Mouse (Mus musculus) limb, embryonic 14.5 days (tissue): ENCODE results near the gene Bcr. TPM values are rescaled to one million over a fixed set of nuclear protein-coding genes. Genes with fewer than 3 reads are reported as not detected.

Experiments
- ATAC-seq: fragments of 200-750 bp; cut with Nextera tagmentation; 2 replicates; pipeline ENCODE4 v1.8.0; 2017; ENCODE audit warnings: low read depth, moderate number of reproducible peaks, moderate TSS enrichment; ENCODE audit not compliant: low FRiP score
- DNase-seq: peaks from one replicate; pipeline ENCODE4 v3.0.0-alpha.2; 2015; ENCODE audit warnings: low spot score
- H3K27ac ChIP-seq: fragments of 300-500 bp; sonication (generic); replicated peaks from 2 replicates; pipeline ENCODE4 v1.5.1; 2014; ENCODE audit warnings: low read depth, mild to moderate bottlenecking, low read length, moderate library complexity, mixed read lengths
- H3K27me3 ChIP-seq: fragments of 300-500 bp; sonication (generic); 2 replicates; pipeline ENCODE4 v1.6.1; 2014; ENCODE audit warnings: low read length, mixed read lengths; ENCODE audit not compliant: control insufficient read depth, insufficient read depth
- H3K36me3 ChIP-seq: fragments of 300-500 bp; sonication (generic); 2 replicates; pipeline ENCODE4 v1.6.1; 2014; ENCODE audit warnings: mild to moderate bottlenecking, low read length, moderate library complexity, mixed read lengths; ENCODE audit not compliant: control insufficient read depth, insufficient read depth
- H3K4me1 ChIP-seq: fragments of 300-500 bp; sonication (generic); 2 replicates; pipeline ENCODE4 v1.6.1; 2014; ENCODE audit warnings: antibody characterized with exemption, low read length, mixed read lengths; ENCODE audit not compliant: control insufficient read depth, insufficient read depth
- H3K4me2 ChIP-seq: fragments of 300-500 bp; sonication (generic); replicated peaks from 2 replicates; pipeline ENCODE4 v1.6.1; 2014; ENCODE audit warnings: low read depth, mild to moderate bottlenecking, low read length, moderate library complexity; ENCODE audit not compliant: severe bottlenecking
- H3K4me3 ChIP-seq: fragments of 300-500 bp; sonication (generic); replicated peaks from 2 replicates; pipeline ENCODE4 v1.5.1; 2014; ENCODE audit warnings: low read length
- H3K9ac ChIP-seq: fragments of 300-500 bp; sonication (generic); 2 replicates; pipeline ENCODE4 v1.6.1; 2014; ENCODE audit warnings: mild to moderate bottlenecking, low read depth, low read length, moderate library complexity; ENCODE audit not compliant: severe bottlenecking
- H3K9me3 ChIP-seq: fragments of 300-500 bp; sonication (generic); 2 replicates; pipeline ENCODE4 v1.6.1; 2016; ENCODE audit warnings: low read length; ENCODE audit not compliant: control insufficient read depth
- POLR2A ChIP-seq: fragments of 200-500 bp; IDR thresholded peaks from 2 replicates; pipeline ENCODE4 v1.8.0; 2012; ENCODE audit warnings: inconsistent platforms, mild to moderate bottlenecking, moderate library complexity, borderline replicate concordance; ENCODE audit not compliant: insufficient read depth, insufficient read length; ENCODE audit errors: extremely low read depth
- WGBS: fragments of 180-500 bp; shearing (Covaris S2); extraction: QIAGEN DNeasy Blood & Tissue Kit; methylation state at CpG from one replicate; pipeline ENCODE4 v1.1.7; 2014; 5-methylcytosine and 5-hydroxymethylcytosine counted together
- polyA plus RNA-seq, 2 experiments: library from polyadenylated mRNA; depleted of rRNA in 1 of 2; stranded (reverse) in 1 of 2; unstranded in 1 of 2; fragments of >200 nt; fragmentation: Nextera tagmentation in 1 of 2; extraction: Ambion mirVana in 1 of 2; gene quantifications; 2 replicates each; pipeline versions ENCODE4 v1.2.1 to v1.2.3; 2012 to 2014

The Bcr gene
- polyA plus RNA-seq, 2 experiments: 10.0 to 26.8 TPM

DNA sequence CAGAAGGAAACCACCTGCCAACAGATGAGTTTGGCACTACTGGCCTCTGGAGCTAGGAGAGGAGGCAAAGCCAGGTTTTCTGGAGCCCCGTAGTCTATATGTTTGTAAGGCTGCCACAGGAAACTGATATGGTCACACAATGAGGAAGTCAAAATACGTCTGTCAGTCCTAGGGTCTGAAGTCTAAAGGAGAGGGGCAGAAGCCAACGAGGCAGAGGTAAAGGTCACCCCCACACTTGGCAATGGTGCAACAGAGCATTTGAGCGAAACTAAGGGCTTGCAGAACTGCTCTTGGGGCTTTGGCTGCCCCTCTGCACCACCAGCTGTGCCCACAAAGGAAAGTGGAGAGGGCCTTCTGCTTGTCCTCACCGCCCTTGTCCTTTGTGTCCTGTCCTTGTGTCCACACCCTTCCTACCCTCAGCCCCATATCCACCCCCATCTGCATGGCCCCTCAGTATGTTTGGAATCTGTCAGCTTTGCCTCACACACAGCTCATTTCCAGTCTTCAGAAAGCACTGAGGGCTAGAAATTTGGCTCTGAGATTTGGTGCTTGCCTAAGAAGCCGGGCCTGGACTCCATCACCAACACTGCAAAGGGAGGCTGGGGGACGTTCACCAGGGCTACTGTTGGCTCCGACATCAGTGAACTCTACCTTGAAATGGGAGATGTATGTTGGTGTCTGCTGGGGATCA lies 127.1 kb downstream of the Bcr start:
- ATAC-seq (no peak), DNase-seq (no peak)
- no peaks in the 10 kb centered on the region for H3K27me3 ChIP-seq
- H3K4me3 ChIP-seq: no peak overlapping the region
- no peak overlapping the region for H3K27ac ChIP-seq
- no peaks in the 10 kb centered on the region for H3K9me3 ChIP-seq
- no peak for TF ChIP-seq POLR2A
- H3K4me2 ChIP-seq: no peak overlapping the region
- 68% methylated on average over 8 of the region's 8 CpGs for WGBS
- peaks cover 21% of the 10 kb centered on the region for H3K36me3 ChIP-seq
- H3K4me1 ChIP-seq: no peaks in the 10 kb centered on the region
- H3K9ac ChIP-seq: no peak overlapping the region

DNA sequence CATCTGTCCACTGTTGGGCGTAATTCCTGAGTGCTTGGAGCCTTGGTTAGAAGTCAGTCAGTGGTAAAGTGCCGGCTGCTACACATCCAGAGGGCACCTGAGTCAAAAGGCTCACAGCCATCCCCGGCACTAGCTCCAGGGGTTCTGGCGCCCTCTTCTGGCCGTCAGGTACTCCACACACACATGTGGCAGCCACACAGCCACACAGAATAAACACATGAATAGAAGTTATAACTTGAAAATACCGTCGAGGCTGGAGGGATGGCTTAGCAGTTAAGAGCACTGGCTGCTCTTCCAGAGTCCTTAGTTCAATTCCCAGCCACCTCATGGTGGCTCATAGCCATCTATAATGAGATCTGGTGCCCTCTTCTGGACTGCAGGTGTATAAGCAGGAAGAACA lies 131.3 kb downstream of the Bcr start:
- no peak overlapping the region for H3K27ac ChIP-seq
- H3K4me2 ChIP-seq: no peak overlapping the region
- ATAC-seq (no peak), DNase-seq (no peak)
- WGBS: 50% methylated on average over 7 of the region's 7 CpGs
- H3K9ac ChIP-seq: no peak overlapping the region
- H3K27me3 ChIP-seq: no peaks in the 10 kb centered on the region
- no peaks in the 10 kb centered on the region for H3K36me3 ChIP-seq
- no peak for TF ChIP-seq POLR2A
- H3K9me3 ChIP-seq: 0 out of 2 replicates have a peak, but pooled peaks cover 4% of the 10 kb centered on the region
- H3K4me1 ChIP-seq: no peaks in the 10 kb centered on the region
- H3K4me3 ChIP-seq: no peak overlapping the region

DNA sequence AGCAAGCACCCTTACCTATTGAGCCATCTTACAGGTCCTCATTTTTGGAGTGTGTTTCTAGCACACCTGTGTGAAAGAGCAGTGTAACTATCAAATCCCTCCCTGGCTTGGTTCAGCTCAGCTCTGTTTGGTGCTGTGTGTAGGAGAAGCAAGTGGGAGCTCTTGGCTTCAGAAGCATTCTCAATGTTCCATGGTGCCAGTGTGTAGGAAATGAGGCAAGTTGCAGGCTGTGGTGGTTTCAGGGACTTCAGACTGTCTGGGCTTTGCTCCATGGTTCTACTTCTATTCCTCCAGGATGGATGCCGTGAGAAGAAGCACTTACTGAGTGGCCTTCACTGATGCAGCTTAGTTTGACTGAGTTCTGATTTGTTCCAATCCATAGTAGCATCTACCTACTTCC lies 137.4 kb downstream of the Bcr start:
- WGBS: 79% methylated on average over 1 of the region's 1 CpGs
- ATAC-seq (no peak), DNase-seq (no peak)
- Histone ChIP-seq H3K9ac (no peak overlapping the region), H3K4me2 (no peak overlapping the region), H3K4me3 (no peak overlapping the region), H3K27me3 (no peaks in the 10 kb centered on the region), H3K4me1 (no peaks in the 10 kb centered on the region), H3K9me3 (0 out of 2 replicates have a peak, but pooled peaks cover 2% of the 10 kb centered on the region), H3K27ac (no peak overlapping the region), H3K36me3 (no peaks in the 10 kb centered on the region)
- no peak for TF ChIP-seq POLR2A

DNA sequence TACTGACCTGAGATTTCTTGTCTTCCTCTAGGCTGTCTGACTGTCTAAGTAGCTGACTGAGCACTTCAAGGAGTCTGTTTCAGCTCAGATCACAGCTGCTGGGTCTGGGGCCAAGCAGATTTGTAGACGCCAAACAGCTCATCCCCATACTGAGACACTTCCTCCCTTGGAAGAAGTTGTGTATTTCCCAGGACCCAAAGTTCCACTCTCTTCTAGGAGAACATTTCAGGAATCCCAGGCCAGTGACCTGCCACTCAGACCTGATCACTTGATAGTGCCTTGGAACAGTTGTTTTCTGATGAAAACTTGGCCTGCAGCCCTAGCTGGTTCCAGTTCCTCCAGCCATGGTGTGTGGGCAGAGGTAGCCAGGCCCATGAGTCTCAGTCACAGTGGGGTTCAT lies 140.3 kb downstream of the Bcr start:
- Histone ChIP-seq H3K9ac (no peak overlapping the region), H3K27me3 (no peaks in the 10 kb centered on the region), H3K4me3 (no peak overlapping the region), H3K4me2 (no peak overlapping the region), H3K4me1 (no peaks in the 10 kb centered on the region), H3K36me3 (no peaks in the 10 kb centered on the region), H3K9me3 (no peaks in the 10 kb centered on the region), H3K27ac (no peak overlapping the region)
- 69% methylated on average over 1 of the region's 1 CpGs for WGBS
- TF ChIP-seq POLR2A: no peak
- no peak for ATAC-seq
- no peak for DNase-seq

DNA sequence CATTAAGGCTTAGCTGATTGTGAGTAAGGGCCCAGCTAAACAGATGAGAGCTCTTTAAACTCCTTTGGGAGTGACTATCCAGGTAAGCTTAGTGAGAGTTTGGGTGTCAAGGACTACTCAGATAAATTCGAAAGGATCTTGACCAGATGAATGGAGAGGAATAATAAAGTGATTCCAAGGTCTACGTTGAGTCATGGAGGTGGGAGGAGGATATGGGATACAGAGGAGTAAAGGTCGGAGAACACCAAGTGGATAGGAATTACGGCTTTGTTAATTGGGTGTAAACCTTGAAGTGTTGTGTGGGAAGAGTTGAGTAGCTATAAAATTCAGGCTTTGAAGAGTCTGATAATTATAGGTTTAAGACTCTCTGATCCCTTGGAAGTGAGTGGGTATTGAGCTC lies 145.8 kb downstream of the Bcr start:
- Histone ChIP-seq H3K27me3 (no peaks in the 10 kb centered on the region), H3K4me1 (no peaks in the 10 kb centered on the region), H3K4me2 (no peak overlapping the region), H3K27ac (no peak overlapping the region), H3K9me3 (no peaks in the 10 kb centered on the region), H3K9ac (no peak overlapping the region), H3K36me3 (no peaks in the 10 kb centered on the region), H3K4me3 (no peak overlapping the region)
- WGBS: 48% methylated on average over 4 of the region's 4 CpGs
- DNase-seq: no peak
- ATAC-seq: no peak
- TF ChIP-seq POLR2A: no peak
